Mouse (Mus musculus) midbrain, embryonic 15.5 days (tissue): ENCODE measurements around the gene She. TPM values are rescaled to one million over a fixed set of nuclear protein-coding genes. Genes with fewer than 3 reads are reported as not detected.

Source experiments
- ATAC-seq: fragments of 200-750 bp; cut with Nextera tagmentation; replicated peaks from 2 replicates; pipeline ENCODE4 v1.8.0; 2017; ENCODE audit warnings: moderate TSS enrichment
- H3K27ac ChIP-seq: fragments of 300-500 bp; sonication (generic); 2 replicates; pipeline ENCODE4 v1.5.1; 2015; ENCODE audit warnings: mild to moderate bottlenecking, inconsistent platforms
- H3K27me3 ChIP-seq: fragments of 300-500 bp; sonication (generic); replicated peaks from 2 replicates; pipeline ENCODE4 v1.6.1; 2015; ENCODE audit warnings: inconsistent platforms
- H3K36me3 ChIP-seq: fragments of 300-500 bp; sonication (generic); replicated peaks from 2 replicates; pipeline ENCODE4 v1.6.1; 2015; ENCODE audit warnings: inconsistent platforms
- H3K4me1 ChIP-seq: fragments of 300-500 bp; sonication (generic); 2 replicates; pipeline ENCODE4 v1.6.1; 2015; ENCODE audit warnings: inconsistent platforms
- H3K4me2 ChIP-seq: fragments of 300-500 bp; sonication (generic); 2 replicates; pipeline ENCODE4 v1.6.1; 2015; ENCODE audit warnings: inconsistent platforms, mild to moderate bottlenecking, moderate library complexity
- H3K4me3 ChIP-seq: fragments of 300-500 bp; sonication (generic); 2 replicates; pipeline ENCODE4 v1.5.1; 2015; ENCODE audit warnings: mild to moderate bottlenecking, inconsistent platforms
- H3K9ac ChIP-seq: fragments of 300-500 bp; sonication (generic); 2 replicates; pipeline ENCODE4 v1.6.1; 2015; ENCODE audit warnings: mild to moderate bottlenecking, inconsistent platforms
- H3K9me3 ChIP-seq: fragments of 300-500 bp; sonication (generic); 2 replicates; pipeline ENCODE4 v1.6.1; 2016; ENCODE audit warnings: inconsistent platforms
- WGBS: fragments of 180-500 bp; shearing (Covaris S2); methylation state at CpG from one replicate; pipeline ENCODE4 v1.1.7; 2015; ENCODE audit warnings: mixed read lengths; 5-methylcytosine and 5-hydroxymethylcytosine counted together
- polyA plus RNA-seq: library from polyadenylated mRNA; unstranded; fragments of >200 nt; fragmentation: Nextera tagmentation; extraction: Ambion mirVana; gene quantifications from 2 replicates; pipeline ENCODE4 v1.2.1, GENCODE M21; 2015

The She gene
- polyA plus RNA-seq, 1 experiment from 2014 or later: 1.6 TPM

- Histone ChIP-seq H3K9ac (no peak overlapping the region), H3K27me3 (no peaks in the 10 kb centered on the region), H3K4me1 (no peaks in the 10 kb centered on the region), H3K9me3 (no peaks in the 10 kb centered on the region), H3K36me3 (no peaks in the 10 kb centered on the region), H3K4me2 (no peak overlapping the region), H3K4me3 (no peak overlapping the region), H3K27ac (no peak overlapping the region)
- no peak for ATAC-seq
- 52% methylated on average over 3 of the region's 3 CpGs for WGBS
These were observed 29.7 kb upstream of the She start for GRCm38 (mm10) chr3:89801507-89801847.

GRCm38 (mm10) chr3:89802876-89803275, 28.3 kb upstream of the She start:
- WGBS: 73% methylated on average over 15 of the region's 15 CpGs

GRCm38 (mm10) chr3:89805179-89805578, 26.0 kb upstream of the She start:
- Histone ChIP-seq H3K36me3 (no peaks in the 10 kb centered on the region), H3K4me3 (no peak overlapping the region), H3K27ac (no peak overlapping the region), H3K9ac (no peak overlapping the region), H3K4me2 (no peak overlapping the region), H3K9me3 (no peaks in the 10 kb centered on the region), H3K27me3 (no peaks in the 10 kb centered on the region), H3K4me1 (no peaks in the 10 kb centered on the region)
- whole genome bisulfite sequencing: 80% methylated on average over 4 of the region's 4 CpGs
- no peak for ATAC-seq

More at GRCm38 (mm10) chr3:89802876-89803275, 28.3 kb upstream of the She start:
- H3K27ac ChIP-seq: no peak overlapping the region
- no peak overlapping the region for H3K4me3 ChIP-seq
- no peaks in the 10 kb centered on the region for H3K36me3 ChIP-seq
- H3K4me2 ChIP-seq: no peak overlapping the region
- no peaks in the 10 kb centered on the region for H3K9me3 ChIP-seq
- ATAC-seq: no peak
- no peak overlapping the region for H3K9ac ChIP-seq
- no peaks in the 10 kb centered on the region for H3K4me1 ChIP-seq
- H3K27me3 ChIP-seq: no peaks in the 10 kb centered on the region

- Histone ChIP-seq H3K27me3 (no peaks in the 10 kb centered on the region), H3K4me3 (no peak overlapping the region), H3K27ac (no peak overlapping the region), H3K4me2 (no peak overlapping the region), H3K9ac (no peak overlapping the region), H3K4me1 (no peaks in the 10 kb centered on the region), H3K9me3 (no peaks in the 10 kb centered on the region), H3K36me3 (no peaks in the 10 kb centered on the region)
- ATAC-seq: no peak
- WGBS: 94% methylated on average over 2 of the region's 2 CpGs
These were observed 24.4 kb upstream of the She start for GRCm38 (mm10) chr3:89806751-89807150.

GRCm38 (mm10) chr3:89807171-89807570, 24.0 kb upstream of the She start:
- Histone ChIP-seq H3K27me3 (no peaks in the 10 kb centered on the region), H3K9me3 (no peaks in the 10 kb centered on the region), H3K9ac (no peak overlapping the region), H3K4me1 (no peaks in the 10 kb centered on the region), H3K36me3 (no peaks in the 10 kb centered on the region), H3K4me3 (no peak overlapping the region), H3K4me2 (no peak overlapping the region), H3K27ac (no peak overlapping the region)
- no peak for ATAC-seq
- WGBS: 93% methylated on average over 3 of the region's 3 CpGs

- Histone ChIP-seq H3K4me2 (no peak overlapping the region), H3K36me3 (no peaks in the 10 kb centered on the region), H3K27me3 (no peaks in the 10 kb centered on the region), H3K9me3 (no peaks in the 10 kb centered on the region), H3K9ac (no peak overlapping the region), H3K4me3 (no peak overlapping the region), H3K27ac (no peak overlapping the region), H3K4me1 (no peaks in the 10 kb centered on the region)
- WGBS: 84% methylated on average over 5 of the region's 5 CpGs
- ATAC-seq: no peak
These were observed 23.3 kb upstream of the She start for GRCm38 (mm10) chr3:89807881-89808280.

GRCm38 (mm10) chr3:89808638-89809037, 22.5 kb upstream of the She start:
- WGBS: 61% methylated on average over 9 of the region's 9 CpGs
- ATAC-seq: no peak
- H3K4me1 ChIP-seq: no peaks in the 10 kb centered on the region
- H3K4me3 ChIP-seq: no peak overlapping the region
- H3K9ac ChIP-seq: no peak overlapping the region
- H3K27me3 ChIP-seq: no peaks in the 10 kb centered on the region
- H3K4me2 ChIP-seq: no peak overlapping the region
- H3K9me3 ChIP-seq: no peaks in the 10 kb centered on the region
- no peaks in the 10 kb centered on the region for H3K36me3 ChIP-seq
- H3K27ac ChIP-seq: no peak overlapping the region

- no peak for ATAC-seq
- Histone ChIP-seq H3K9me3 (no peaks in the 10 kb centered on the region), H3K4me2 (no peak overlapping the region), H3K27me3 (no peaks in the 10 kb centered on the region), H3K4me3 (no peak overlapping the region), H3K27ac (no peak overlapping the region), H3K9ac (no peak overlapping the region), H3K36me3 (no peaks in the 10 kb centered on the region), H3K4me1 (no peaks in the 10 kb centered on the region)
These were observed 20.3 kb upstream of the She start for GRCm38 (mm10) chr3:89810841-89811240.

GRCm38 (mm10) chr3:89812166-89812565, 19.0 kb upstream of the She start:
- ATAC-seq: no peak
- H3K36me3 ChIP-seq: no peaks in the 10 kb centered on the region
- H3K27ac ChIP-seq: no peak overlapping the region
- no peaks in the 10 kb centered on the region for H3K9me3 ChIP-seq
- no peak overlapping the region for H3K9ac ChIP-seq
- H3K27me3 ChIP-seq: no peaks in the 10 kb centered on the region
- no peaks in the 10 kb centered on the region for H3K4me1 ChIP-seq
- no peak overlapping the region for H3K4me2 ChIP-seq
- H3K4me3 ChIP-seq: no peak overlapping the region
- WGBS: 72% methylated on average over 3 of the region's 3 CpGs

GRCm38 (mm10) chr3:89814051-89814450, 17.1 kb upstream of the She start:
- Histone ChIP-seq H3K27ac (no peak overlapping the region), H3K27me3 (no peaks in the 10 kb centered on the region), H3K4me3 (no peak overlapping the region), H3K36me3 (no peaks in the 10 kb centered on the region), H3K4me2 (no peak overlapping the region), H3K9ac (no peak overlapping the region), H3K9me3 (no peaks in the 10 kb centered on the region), H3K4me1 (no peaks in the 10 kb centered on the region)
- ATAC-seq: no peak
- 84% methylated on average over 7 of the region's 7 CpGs for WGBS

- Histone ChIP-seq H3K4me2 (no peak overlapping the region), H3K9ac (no peak overlapping the region)
- WGBS: 60% methylated on average over 4 of the region's 4 CpGs
These were observed 14.1 kb upstream of the She start for GRCm38 (mm10) chr3:89817056-89817455.

GRCm38 (mm10) chr3:89818605-89819004, 12.6 kb upstream of the She start:
- ATAC-seq: no peak
- 74% methylated on average over 3 of the region's 3 CpGs for WGBS
- no peaks in the 10 kb centered on the region for H3K27me3 ChIP-seq
- H3K4me3 ChIP-seq: no peak overlapping the region
- H3K36me3 ChIP-seq: no peaks in the 10 kb centered on the region
- H3K9me3 ChIP-seq: no peaks in the 10 kb centered on the region
- no peak overlapping the region for H3K27ac ChIP-seq
- no peak overlapping the region for H3K9ac ChIP-seq
- H3K4me2 ChIP-seq: no peak overlapping the region
- H3K4me1 ChIP-seq: no peaks in the 10 kb centered on the region

More at GRCm38 (mm10) chr3:89817056-89817455, 14.1 kb upstream of the She start:
- Histone ChIP-seq H3K4me3 (no peak overlapping the region), H3K9me3 (no peaks in the 10 kb centered on the region), H3K4me1 (no peaks in the 10 kb centered on the region), H3K36me3 (no peaks in the 10 kb centered on the region), H3K27ac (no peak overlapping the region), H3K27me3 (no peaks in the 10 kb centered on the region)
- ATAC-seq: no peak

GRCm38 (mm10) chr3:89819897-89820296, 11.3 kb upstream of the She start:
- no peaks in the 10 kb centered on the region for H3K36me3 ChIP-seq
- no peaks in the 10 kb centered on the region for H3K4me1 ChIP-seq
- H3K9me3 ChIP-seq: no peaks in the 10 kb centered on the region
- ATAC-seq: no peak
- no peaks in the 10 kb centered on the region for H3K27me3 ChIP-seq
- H3K4me2 ChIP-seq: no peak overlapping the region
- H3K9ac ChIP-seq: no peak overlapping the region
- no peak overlapping the region for H3K4me3 ChIP-seq
- no peak overlapping the region for H3K27ac ChIP-seq
- WGBS: 74% methylated on average over 7 of the region's 7 CpGs
